Comparison of ENCODE assay signal across 8 mouse cellular contexts in the genomic region with DNA sequence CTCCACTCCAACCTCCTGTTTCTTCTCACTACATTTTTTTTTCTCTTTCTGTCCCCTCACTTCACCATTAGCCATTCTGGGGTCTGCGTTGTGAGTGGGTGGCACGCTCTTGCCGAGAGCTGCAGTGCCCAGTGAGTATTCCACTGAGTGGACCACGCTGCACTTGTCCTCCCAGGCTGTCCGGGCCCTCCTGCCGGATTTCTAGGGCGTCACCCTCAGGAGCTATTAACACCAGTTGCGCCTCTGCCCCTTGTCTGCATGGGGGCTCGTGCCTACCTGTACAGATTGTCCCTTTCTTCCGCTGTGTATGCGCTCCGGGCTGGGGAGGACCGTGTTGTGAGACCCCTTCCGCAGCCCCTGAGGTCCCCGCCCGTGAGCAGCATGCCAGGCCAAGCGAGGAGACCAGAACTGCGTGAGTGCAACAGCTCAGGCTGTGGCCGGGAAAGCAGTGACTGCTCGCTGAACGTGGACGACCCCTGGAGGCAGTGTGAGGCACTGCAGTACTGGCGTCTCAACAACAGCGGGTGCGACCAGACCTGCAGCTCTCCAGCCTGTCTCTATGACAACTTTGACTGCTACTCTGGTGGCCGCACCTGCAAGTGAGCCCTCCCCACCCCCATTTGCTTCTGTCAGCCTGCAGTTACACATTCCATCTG. TPM values are rescaled to one million over a fixed set of nuclear protein-coding genes. Genes with fewer than 3 reads are reported as not detected.
DNase-seq lines count a peak whose midpoint lies in the region; ATAC-seq and TF ChIP-seq lines count a peak whose summit lies in the region.

No protein-coding gene starts in this region.

- intact Hi-C loops in heart, postnatal 25 days (cut with DNase I), result loop anchor here (5.0 kb wide), 1 partner anchor 50 kb away; no protein-coding TSS in a partner anchor

- WGBS in forebrain, embryonic 14.5 days, result 9% methylated on average over 26 of the region's 26 CpGs
- WGBS in liver, postnatal 0 days (ENCODE audit: insufficient replicate concordance), result 16% methylated on average over 26 of the region's 26 CpGs
- 10% methylated on average over 26 of the region's 26 CpGs for WGBS in neural tube, embryonic 15.5 days

- H3K9me3 ChIP-seq in ES-Bruce4 (replicated peaks; ENCODE audit: control insufficient read depth, insufficient read depth, low read length, poor library complexity, severe bottlenecking), result no peaks in the 10 kb centered on the region
- H3K9me3 ChIP-seq in forebrain, embryonic 14.5 days (replicated peaks; ENCODE audit: control insufficient read depth, low read length), result no peaks in the 10 kb centered on the region
- no peaks in the 10 kb centered on the region for H3K9me3 ChIP-seq in liver, postnatal 0 days (ENCODE audit: low read length)
- H3K9me3 ChIP-seq in neural tube, embryonic 15.5 days (replicated peaks), result no peaks in the 10 kb centered on the region

- H3K4me2 ChIP-seq in forebrain, embryonic 14.5 days (ENCODE audit: low read length), result peak overlapping the region; percentile 43
- H3K4me2 ChIP-seq in liver, postnatal 0 days (ENCODE audit: low read depth, low read length), result peak overlapping the region; percentile 60
- H3K4me2 ChIP-seq in neural tube, embryonic 15.5 days, result peak overlapping the region; percentile 52

- no peak overlapping the region for H3K4me3 ChIP-seq in ES-Bruce4 (ENCODE audit: low read depth, low read length)
- H3K4me3 ChIP-seq in forebrain, embryonic 14.5 days (ENCODE audit: low read depth, low read length), result no peak overlapping the region
- H3K4me3 ChIP-seq in liver, postnatal 0 days (ENCODE audit: low read depth, low read length), result no peak overlapping the region
- peak overlapping the region; percentile 19; the same call in 1 of the 2 replicates for H3K4me3 ChIP-seq in neural tube, embryonic 15.5 days (replicated peaks)

- no peaks in the 10 kb centered on the region for H3K27me3 ChIP-seq in ES-Bruce4 (ENCODE audit: control insufficient read depth, insufficient read depth, low read length, poor library complexity, severe bottlenecking)
- H3K27me3 ChIP-seq in forebrain, embryonic 14.5 days (replicated peaks; ENCODE audit: control insufficient read depth, insufficient read depth, low read length), result no peaks in the 10 kb centered on the region
- no peaks in the 10 kb centered on the region for H3K27me3 ChIP-seq in liver, postnatal 0 days (ENCODE audit: insufficient read depth, low read length)
- peaks cover 13% of the 10 kb centered on the region; the same call in 1 of the 2 replicates for H3K27me3 ChIP-seq in neural tube, embryonic 15.5 days (replicated peaks)

- H3K36me3 ChIP-seq in ES-Bruce4 (ENCODE audit: control insufficient read depth, insufficient read depth, low read length, poor library complexity, severe bottlenecking), result no peaks in the 10 kb centered on the region
- no peaks in the 10 kb centered on the region for H3K36me3 ChIP-seq in forebrain, embryonic 14.5 days (ENCODE audit: control insufficient read depth, insufficient read depth, low read length)
- H3K36me3 ChIP-seq in liver, postnatal 0 days (replicated peaks; ENCODE audit: insufficient read depth, low read length), result no peaks in the 10 kb centered on the region
- H3K36me3 ChIP-seq in neural tube, embryonic 15.5 days, result no peaks in the 10 kb centered on the region

- DNase-seq in forebrain, embryonic 14.5 days (ENCODE audit: low spot score), result peak; percentile 76
- peak; percentile 50 for DNase-seq in heart, postnatal 25 days (ENCODE audit: low spot score)
- peak; percentile 87 for DNase-seq in layer of hippocampus, adult 11-12 months (ENCODE audit: low spot score)
- DNase-seq in liver, postnatal 0 days, result peak; percentile 86
- peak; percentile 69 to 72 for DNase-seq in thymus, adult 18-20 months

- H3K4me1 ChIP-seq in ES-Bruce4 (ENCODE audit: control insufficient read depth, insufficient read depth, low read length), result no peaks in the 10 kb centered on the region
- H3K4me1 ChIP-seq in forebrain, embryonic 14.5 days (ENCODE audit: control insufficient read depth, insufficient read depth, low read length), result no peaks in the 10 kb centered on the region
- H3K4me1 ChIP-seq in liver, postnatal 0 days (ENCODE audit: insufficient read depth), result peaks cover 16% of the 10 kb centered on the region
- peaks cover 11% of the 10 kb centered on the region for H3K4me1 ChIP-seq in neural tube, embryonic 15.5 days

- no peak overlapping the region for H3K27ac ChIP-seq in ES-Bruce4 (ENCODE audit: insufficient read depth, low read length)
- no peak overlapping the region for H3K27ac ChIP-seq in forebrain, embryonic 14.5 days (ENCODE audit: low read depth, low read length)
- no peak overlapping the region for H3K27ac ChIP-seq in liver, postnatal 0 days (ENCODE audit: low read depth)
- H3K27ac ChIP-seq in neural tube, embryonic 15.5 days (replicated peaks), result no peak overlapping the region

- no peak overlapping the region for H3K9ac ChIP-seq in ES-Bruce4 (ENCODE audit: low read depth, poor library complexity, severe bottlenecking)
- peak overlapping the region; percentile 32; the same call in 1 of the 2 replicates for H3K9ac ChIP-seq in forebrain, embryonic 14.5 days (ENCODE audit: low read length)
- H3K9ac ChIP-seq in liver, postnatal 0 days (replicated peaks), result peak overlapping the region; percentile 41; the same call in 1 of the 2 replicates
- peak overlapping the region; percentile 26; the same call in 1 of the 2 replicates for H3K9ac ChIP-seq in neural tube, embryonic 15.5 days (replicated peaks)

- peak; percentile 91 for TF ChIP-seq CTCF in ES-Bruce4 (IDR thresholded peaks at IDR 0.05; ENCODE audit: low read depth, low read length)
- TF ChIP-seq CTCF in liver, postnatal 0 days (IDR thresholded peaks at IDR 0.05; ENCODE audit: low read depth), result peak; percentile 96

- no peak for TF ChIP-seq POLR2A in ES-Bruce4 (IDR thresholded peaks at IDR 0.05; ENCODE audit: insufficient read depth, low read length)

- peak; percentile 76 for ATAC-seq in cerebellum, adult (ENCODE audit: insufficient number of reproducible peaks, low FRiP score, low TSS enrichment)
- ATAC-seq in forebrain, embryonic 14.5 days, result peak; percentile 71
- peak; percentile 82 for ATAC-seq in liver, postnatal 0 days
- ATAC-seq in neural tube, embryonic 15.5 days (ENCODE audit: low FRiP score), result peak; percentile 70

- no peak for TF ChIP-seq EP300 in ES-Bruce4 (IDR thresholded peaks at IDR 0.05; ENCODE audit: insufficient read depth, low read depth, low read length)
- TF ChIP-seq EP300 in liver, postnatal 0 days (IDR thresholded peaks at IDR 0.05; ENCODE audit: low read depth), result no peak

RNA-seq across cellular contexts. Expression of a gene that starts 22.8 kb away (rescaled TPM):
- polyA plus RNA-seq in ES-Bruce4 (2011; ENCODE audit: insufficient read depth, insufficient read length, low read depth, missing spikeins), result 13.7 and 14.6 TPM in 2 replicates
- 8.1 and 9.2 TPM in 2 replicates for polyA plus RNA-seq in forebrain, embryonic 14.5 days (2014; fragmentation: Nextera tagmentation; extraction: Ambion mirVana)
- 10 to 100 TPM in 1 of 2 experiments, 1 to 10 TPM in 1; 9.3 to 12.0 TPM for total RNA-seq in heart, postnatal 25 days (2021)
- 10.1 and 11.0 TPM in 2 replicates for polyA plus RNA-seq in liver, postnatal 0 days (2015; fragmentation: Nextera tagmentation; extraction: Ambion mirVana)
- polyA plus RNA-seq in neural tube, embryonic 15.5 days (2015; fragmentation: Nextera tagmentation; extraction: Ambion mirVana), result 48.4 and 49.2 TPM in 2 replicates

RNA-seq across cellular contexts. Expression of a gene that starts 29.7 kb away (rescaled TPM):
- not detected in 2 replicates for polyA plus RNA-seq in ES-Bruce4 (2011; ENCODE audit: insufficient read depth, insufficient read length, low read depth, missing spikeins)
- not detected in 2 replicates for polyA plus RNA-seq in forebrain, embryonic 14.5 days (2014; fragmentation: Nextera tagmentation; extraction: Ambion mirVana)
- total RNA-seq in heart, postnatal 25 days (2021), result not detected
- polyA plus RNA-seq in liver, postnatal 0 days (2015; fragmentation: Nextera tagmentation; extraction: Ambion mirVana), result 0.09 TPM in 1 of 2 replicates, not detected in the other
- polyA plus RNA-seq in neural tube, embryonic 15.5 days (2015; fragmentation: Nextera tagmentation; extraction: Ambion mirVana), result not detected in 2 replicates
